In genomic region chr1:61962571-61962970, GRCm38 (mm10) we compare ENCODE assay signal across 30 mouse cellular contexts.
"Had no signal": no experiment of that assay in that cellular context is flagged by ENCODE, and none has a peak within 500 bp of the region (broad histone marks: within the 10 kb centered on the region; RNA-seq: fewer than 3 reads in every experiment).

No protein-coding gene starts in this region.

- H3K4me2 ChIP-seq: limb, embryonic 12.5 days; limb, embryonic 13.5 days; limb, embryonic 15.5 days; liver, embryonic 11.5 days; liver, embryonic 12.5 days; liver, embryonic 13.5 days; liver, embryonic 15.5 days; lung, embryonic 14.5 days; lung, embryonic 15.5 days; midbrain, embryonic 11.5 days; midbrain, embryonic 12.5 days; midbrain, embryonic 13.5 days; midbrain, embryonic 15.5 days had no signal

- H3K27me3 ChIP-seq: limb, embryonic 12.5 days; limb, embryonic 13.5 days; limb, embryonic 15.5 days; liver, embryonic 12.5 days; liver, embryonic 13.5 days; liver, embryonic 15.5 days; lung, embryonic 15.5 days; megakaryocyte, embryonic 14.5 days; midbrain, embryonic 12.5 days; midbrain, embryonic 13.5 days; midbrain, embryonic 15.5 days had no signal

- H3K9ac ChIP-seq: limb, embryonic 12.5 days; limb, embryonic 13.5 days; limb, embryonic 15.5 days; liver, embryonic 12.5 days; liver, embryonic 13.5 days; liver, embryonic 14.5 days; liver, embryonic 15.5 days; liver, postnatal 0 days; lung, embryonic 14.5 days; lung, embryonic 15.5 days; midbrain, embryonic 12.5 days; midbrain, embryonic 13.5 days; midbrain, embryonic 15.5 days had no signal

- H3K9me3 ChIP-seq: limb, embryonic 10.5 days; limb, embryonic 12.5 days; limb, embryonic 13.5 days; limb, embryonic 15.5 days; liver, embryonic 12.5 days; liver, embryonic 13.5 days; liver, embryonic 15.5 days; lung, embryonic 15.5 days; midbrain, embryonic 10.5 days; midbrain, embryonic 12.5 days; midbrain, embryonic 13.5 days; midbrain, embryonic 15.5 days had no signal

- H3K36me3 ChIP-seq: limb, embryonic 10.5 days; limb, embryonic 12.5 days; limb, embryonic 13.5 days; limb, embryonic 15.5 days; liver, embryonic 12.5 days; liver, embryonic 13.5 days; liver, embryonic 15.5 days; lung, embryonic 15.5 days; midbrain, embryonic 10.5 days; midbrain, embryonic 12.5 days; midbrain, embryonic 13.5 days; midbrain, embryonic 15.5 days had no signal

- H3K4me3 ChIP-seq: limb, embryonic 10.5 days; limb, embryonic 12.5 days; limb, embryonic 13.5 days; limb, embryonic 15.5 days; liver, embryonic 12.5 days; liver, embryonic 13.5 days; liver, embryonic 15.5 days; lung, embryonic 15.5 days; megakaryocyte, embryonic 14.5 days; midbrain, embryonic 10.5 days; midbrain, embryonic 12.5 days; midbrain, embryonic 13.5 days; midbrain, embryonic 15.5 days; myocyte had no signal

- ATAC-seq: liver, embryonic 12.5 days; liver, postnatal 0 days; lung, postnatal 0 days; midbrain, embryonic 13.5 days; midbrain, embryonic 15.5 days; midbrain, embryonic 16.5 days had no signal

- H3K4me1 ChIP-seq: limb, embryonic 10.5 days; limb, embryonic 12.5 days; limb, embryonic 13.5 days; limb, embryonic 15.5 days; liver, embryonic 12.5 days; liver, embryonic 13.5 days; liver, embryonic 15.5 days; lung, embryonic 15.5 days; megakaryocyte, embryonic 14.5 days; midbrain, embryonic 12.5 days had no signal

- H3K27ac ChIP-seq: limb, embryonic 10.5 days; limb, embryonic 12.5 days; limb, embryonic 13.5 days; limb, embryonic 15.5 days; liver, embryonic 12.5 days; liver, embryonic 13.5 days; liver, embryonic 14.5 days; liver, embryonic 15.5 days; lung, embryonic 15.5 days; macrophage; midbrain, embryonic 10.5 days; midbrain, embryonic 12.5 days; midbrain, embryonic 13.5 days; midbrain, embryonic 15.5 days had no signal

- DNase-seq: left cerebral cortex, postnatal 4 days; liver; liver, embryonic 13.5 days; liver, postnatal 0 days; lung, adult 18-20 months; lung, adult 2 months; lung, embryonic 14.5 days; lung, postnatal 10 days; lung, postnatal 14 days; lung, postnatal 36 days; lung, postnatal 4 days had no signal
